Mouse (Mus musculus) kidney, postnatal 4 days (tissue): Measurements from ENCODE around the gene Clptm1.

Experiments
- DNase-seq, 2 experiments: peaks; one replicate each; pipeline ENCODE4 v3.0.0; 2021; ENCODE audit warnings: mixed read lengths in 2 of 2

Clptm1 gene

DNA sequence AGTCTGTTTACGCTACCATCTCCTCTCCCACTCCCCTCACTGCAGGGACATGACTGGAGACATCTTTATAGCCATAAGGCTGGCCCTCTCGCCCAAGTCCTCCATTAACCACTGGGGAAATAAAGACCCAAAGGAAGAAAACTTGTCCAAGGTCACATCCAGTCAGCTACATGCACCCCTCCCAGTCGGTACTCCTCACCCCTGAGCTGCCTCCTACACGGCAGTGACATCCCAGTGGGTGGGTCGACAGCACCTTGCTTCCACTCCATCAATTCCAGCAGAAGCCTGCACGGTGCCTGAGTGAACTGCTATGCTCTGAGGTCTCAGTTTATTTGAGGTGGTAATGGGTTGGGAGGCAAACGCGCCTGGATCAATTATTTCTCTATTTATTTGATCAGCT lies 893 bp downstream of the Clptm1 start:
- no peak for DNase-seq

DNA sequence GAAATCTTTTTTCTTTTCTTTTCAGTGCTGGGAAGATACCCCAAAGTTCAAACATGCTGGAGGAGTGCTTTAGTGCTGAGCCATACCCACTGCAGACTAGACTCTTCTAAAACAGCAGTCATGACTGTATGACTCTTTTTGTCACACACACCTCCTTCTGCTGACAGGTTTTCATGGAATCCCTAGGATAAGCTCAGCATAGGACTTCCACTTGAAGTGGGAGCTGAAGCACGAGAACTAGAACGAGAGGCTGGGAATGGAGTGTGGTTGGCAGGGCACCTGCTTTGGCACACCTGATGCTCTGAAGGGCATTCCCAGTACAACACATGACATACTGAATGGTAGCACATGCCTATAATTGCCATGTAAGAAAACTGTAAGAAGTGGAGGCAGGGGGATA lies 12.2 kb downstream of the Clptm1 start:
- DNase-seq: no peak

DNA sequence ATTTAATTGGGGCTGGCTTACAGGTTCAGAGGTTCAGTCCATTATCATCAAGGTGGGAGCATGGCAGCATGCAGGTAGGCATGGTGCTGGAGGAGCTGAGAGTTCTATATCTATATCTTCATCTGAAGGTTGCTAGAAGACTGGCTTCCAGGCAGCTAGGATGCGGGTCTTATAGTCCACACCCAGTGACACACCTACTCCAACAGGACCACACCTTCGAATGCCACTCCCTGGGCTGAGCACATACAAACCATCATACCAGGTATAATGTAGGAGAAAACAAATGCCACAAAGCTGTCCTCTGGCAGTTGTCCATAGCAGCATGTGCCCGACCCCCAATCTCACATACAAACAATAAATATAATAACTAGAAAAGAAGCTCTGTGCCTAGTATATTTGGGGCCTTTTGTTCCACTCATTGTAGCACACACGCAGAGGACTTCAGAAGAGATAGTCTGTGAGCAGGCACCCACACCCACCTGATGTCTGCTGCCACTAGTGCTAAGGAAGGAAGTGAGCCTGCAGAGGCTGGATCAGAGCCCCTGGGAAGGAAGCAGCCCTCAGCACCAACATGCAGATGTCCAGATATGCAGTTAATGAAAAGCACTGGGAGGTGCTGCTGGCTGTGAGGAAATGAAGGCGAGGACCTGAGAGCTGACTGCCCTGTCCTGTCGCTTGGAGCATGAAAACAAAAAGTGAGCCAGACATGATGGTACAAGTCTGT lies 13.6 kb downstream of the Clptm1 start:
- peak in 1 of 2 experiments; percentile 32 for DNase-seq

DNA sequence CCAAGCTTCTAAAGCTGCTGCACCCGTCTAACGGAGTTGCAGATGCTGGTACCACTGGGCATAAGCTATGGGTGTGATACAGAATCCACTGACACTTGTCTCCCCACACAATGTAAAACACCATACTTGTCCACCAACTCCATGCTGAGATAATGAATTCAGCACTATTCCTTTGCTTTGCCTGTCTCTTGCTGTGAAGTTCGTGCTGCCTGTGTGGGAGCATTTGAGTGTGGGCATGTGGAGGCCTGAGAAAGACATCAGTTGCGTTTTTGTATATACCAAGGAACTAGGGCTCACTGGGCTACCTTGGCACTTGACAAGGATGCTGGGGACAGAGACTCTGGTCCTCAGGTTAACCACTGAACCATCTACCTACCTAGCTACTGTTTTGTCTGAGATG lies 23.6 kb downstream of the Clptm1 start:
- no peak for DNase-seq

DNA sequence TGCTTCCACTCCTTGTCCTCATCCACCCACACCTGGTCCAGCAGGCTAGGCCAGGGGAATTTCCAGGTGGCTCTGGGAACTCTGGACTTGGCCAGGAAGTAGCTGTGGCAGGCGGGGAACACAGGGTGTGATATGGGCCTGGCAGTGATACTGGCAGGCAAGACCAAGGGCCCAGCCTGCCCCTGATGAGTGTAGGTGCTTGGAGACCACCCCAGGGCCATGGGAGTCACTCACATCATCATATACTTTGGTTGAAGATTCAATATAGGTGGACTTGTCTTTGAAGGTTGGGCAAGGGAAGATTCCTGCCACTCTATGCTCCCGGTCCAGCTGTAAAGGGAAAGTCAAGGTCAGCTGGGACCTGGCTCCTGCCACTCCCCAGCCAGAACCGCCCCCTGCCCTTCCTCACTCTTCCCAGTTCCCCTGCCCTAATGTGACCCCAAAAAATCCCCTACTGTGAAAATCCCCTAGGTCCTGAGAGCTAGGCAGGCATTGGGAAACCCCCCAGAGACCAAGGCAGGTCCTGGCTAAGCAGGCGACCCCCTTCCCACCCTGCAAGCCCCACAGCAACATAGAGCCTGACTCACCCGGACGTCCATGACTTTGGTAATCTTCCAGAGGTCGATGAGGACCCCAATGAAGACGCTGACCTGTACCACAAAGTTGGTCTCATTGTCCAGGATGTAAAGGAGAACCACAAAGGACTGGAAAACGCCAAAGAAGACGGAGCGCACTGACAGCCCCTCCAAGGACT lies 29.6 kb downstream of the Clptm1 start:
- DNase-seq: no peak

DNA sequence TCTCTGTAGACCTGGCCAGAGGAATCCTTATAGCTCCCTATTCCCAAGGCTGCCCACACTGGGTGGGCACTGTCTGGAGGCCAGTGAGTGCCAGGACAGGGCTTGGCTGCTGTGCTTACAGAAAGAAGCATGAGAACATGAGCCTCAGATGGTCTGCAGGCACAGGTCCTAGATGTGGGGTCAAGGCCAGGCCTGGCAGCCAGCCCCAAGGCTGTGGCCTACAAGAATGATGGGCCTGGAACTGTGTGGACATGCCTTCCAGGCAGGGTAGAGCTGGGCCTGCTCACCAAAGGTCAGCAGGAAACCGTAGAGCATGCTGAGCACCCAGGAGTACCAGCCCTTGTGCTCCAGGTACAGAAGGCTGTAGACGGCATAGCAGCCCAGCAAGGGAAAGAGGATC lies 30.2 kb downstream of the Clptm1 start:
- no peak for DNase-seq

DNA sequence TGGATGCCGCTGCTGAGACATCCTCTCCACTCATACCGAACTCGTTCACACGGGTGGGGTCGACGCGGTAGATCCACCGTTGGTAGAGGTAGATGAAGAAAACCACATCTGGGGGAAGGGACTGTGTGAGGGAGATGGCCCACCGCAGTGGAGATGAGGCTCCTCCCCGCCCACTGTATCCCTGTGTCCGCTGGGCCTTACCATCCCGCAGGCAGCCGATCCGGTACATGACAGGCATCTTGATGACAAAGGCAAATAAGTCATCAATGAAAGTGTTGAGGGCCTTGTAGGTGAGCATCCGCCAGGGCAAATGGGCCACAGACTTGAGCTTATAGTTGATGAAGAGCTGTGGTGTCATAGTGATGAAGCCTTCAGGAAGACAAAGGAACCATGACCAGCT lies 31.0 kb downstream of the Clptm1 start:
- DNase-seq: no peak

DNA sequence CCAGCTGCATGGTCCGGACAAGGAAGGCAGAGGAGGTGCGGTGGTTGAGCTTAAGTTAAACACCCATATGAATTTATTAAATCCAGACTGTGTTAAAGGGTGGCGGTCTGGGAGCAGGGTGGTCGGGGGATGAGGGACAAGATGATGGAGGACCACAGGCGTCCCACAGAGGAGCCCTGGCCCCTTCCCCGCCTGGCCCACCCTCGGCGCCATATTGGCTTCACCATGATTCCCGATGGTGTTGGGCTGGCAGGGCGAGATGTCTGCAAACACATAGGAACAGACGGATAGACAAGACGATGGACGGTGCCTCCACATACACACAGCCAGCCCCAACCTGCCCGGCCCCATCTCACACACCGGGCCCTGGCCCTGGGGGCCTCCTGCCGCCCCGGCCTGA lies 31.6 kb downstream of the Clptm1 start:
- DNase-seq: no peak

DNA sequence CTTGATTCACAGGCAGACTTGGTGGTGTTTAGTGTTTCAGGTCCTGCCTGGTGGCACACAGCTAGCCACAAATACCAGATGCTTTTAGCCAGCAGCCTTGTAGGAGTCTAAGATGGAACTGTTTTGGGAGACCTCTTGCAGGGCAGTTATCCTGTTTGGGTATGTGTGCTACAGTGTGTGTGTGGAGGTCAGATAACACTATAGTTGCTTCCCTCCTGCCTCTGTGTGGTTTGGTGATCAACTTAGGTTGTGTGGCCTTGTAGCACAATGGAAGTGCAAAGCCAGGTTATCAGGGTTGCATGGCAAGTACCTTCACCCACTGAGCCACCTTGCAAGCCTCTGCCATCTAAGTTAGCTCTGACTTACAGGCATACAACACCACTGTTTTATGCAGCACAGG lies 32.1 kb downstream of the Clptm1 start:
- DNase-seq: no peak

DNA sequence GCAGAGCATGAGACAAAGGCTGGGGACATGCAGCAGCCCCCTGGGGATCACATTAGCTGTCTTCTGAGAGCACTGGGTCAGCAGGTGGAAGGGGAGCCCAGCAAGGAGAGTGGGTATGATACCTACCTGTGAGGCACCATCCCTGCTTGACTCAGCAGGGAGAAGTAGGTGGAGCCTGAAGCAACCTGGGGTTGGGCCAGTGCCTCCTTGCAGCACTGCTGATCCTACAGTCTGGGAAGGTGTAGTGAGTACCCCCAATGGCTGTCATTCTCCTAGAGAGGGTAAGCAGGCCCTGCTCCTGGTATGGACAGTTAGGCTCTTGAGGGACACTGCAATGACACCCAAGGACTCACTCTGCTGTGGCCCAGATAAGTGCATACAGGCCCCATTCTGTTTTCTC lies 32.6 kb downstream of the Clptm1 start:
- DNase-seq: no peak

DNA sequence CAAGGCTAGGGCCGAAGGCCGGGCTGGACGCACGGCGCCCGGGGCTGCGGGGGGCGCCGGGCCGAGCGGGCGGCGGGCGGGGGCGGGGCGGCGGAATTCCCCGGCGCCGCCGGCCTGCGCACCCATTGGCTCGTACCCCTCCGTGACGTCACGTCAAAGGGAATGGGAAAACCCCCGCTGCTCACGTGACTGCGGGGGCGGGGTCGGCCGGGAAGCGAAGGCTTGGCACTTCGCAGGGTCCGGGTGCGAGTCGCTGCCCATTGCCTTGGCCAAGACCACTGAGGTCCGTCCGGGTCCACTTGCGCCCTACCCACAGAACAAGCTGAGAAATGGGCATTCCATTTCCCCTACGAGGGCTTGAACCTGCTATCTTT lies 35.5 kb downstream of the Clptm1 start, which contains the start of gene Relb:
Gene Relb (minus strand): TSS at position 78 of the 374 bp plus-strand sequence.
- DNase-seq: peak; percentile 95 to 97

DNA sequence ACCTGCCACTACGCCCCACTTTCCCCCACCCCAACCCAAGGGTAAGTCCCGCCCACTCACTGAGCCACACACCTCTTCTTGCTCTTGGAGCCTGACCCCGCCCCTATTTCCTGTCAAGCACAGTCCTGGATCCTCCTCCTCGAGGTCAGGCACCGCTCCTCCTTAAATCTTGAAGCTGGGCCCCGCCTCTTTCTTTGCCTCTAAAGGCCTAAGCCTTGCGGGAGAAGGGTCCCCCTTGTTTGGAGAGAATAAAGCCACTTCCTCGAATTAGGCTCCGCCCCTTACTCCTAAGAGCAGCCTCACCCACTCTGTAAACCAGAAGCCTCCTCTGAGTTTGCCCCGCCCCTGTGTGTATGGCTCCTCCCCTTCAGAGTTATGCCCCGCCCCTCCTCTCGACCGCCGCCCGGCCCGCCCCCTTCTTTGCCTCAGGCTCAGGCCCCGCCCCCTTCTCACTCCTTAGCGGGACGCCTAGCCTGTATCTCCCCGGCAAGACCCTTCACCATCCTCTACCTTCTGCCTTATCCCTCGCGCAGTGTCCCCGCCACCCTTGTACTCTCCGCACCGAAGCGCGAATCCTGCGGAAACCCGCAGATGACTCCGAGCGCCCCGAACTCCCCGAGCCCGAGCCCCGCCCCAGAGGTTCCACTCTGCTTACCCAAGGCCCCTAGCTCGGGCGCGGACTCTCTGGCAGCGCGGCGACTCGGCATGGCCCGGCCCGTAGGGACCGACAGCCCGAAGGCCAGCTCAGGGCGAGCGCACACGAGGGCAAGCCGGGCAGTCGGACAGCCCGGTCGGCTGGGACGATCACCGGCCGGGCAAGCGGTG lies 36.1 kb downstream of the Clptm1 start:
- DNase-seq: peak; percentile 98

DNA sequence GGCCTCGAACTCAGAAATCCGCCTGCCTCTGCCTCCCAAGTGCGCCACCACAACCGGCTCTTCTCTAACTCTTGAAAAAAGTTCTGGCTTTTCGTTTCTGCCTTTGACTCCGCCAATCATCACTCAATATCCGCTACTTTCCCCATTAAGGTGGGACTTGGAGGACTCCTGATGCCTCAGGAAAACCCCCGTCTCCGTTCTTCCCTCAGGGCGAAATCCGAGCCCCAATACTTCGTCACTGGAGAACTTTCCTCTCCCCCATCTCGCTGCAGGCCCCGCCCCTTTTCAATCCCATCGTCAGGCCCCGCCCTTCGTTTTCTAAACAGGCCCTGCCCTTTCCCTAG lies 36.7 kb downstream of the Clptm1 start:
- DNase-seq: no peak

DNA sequence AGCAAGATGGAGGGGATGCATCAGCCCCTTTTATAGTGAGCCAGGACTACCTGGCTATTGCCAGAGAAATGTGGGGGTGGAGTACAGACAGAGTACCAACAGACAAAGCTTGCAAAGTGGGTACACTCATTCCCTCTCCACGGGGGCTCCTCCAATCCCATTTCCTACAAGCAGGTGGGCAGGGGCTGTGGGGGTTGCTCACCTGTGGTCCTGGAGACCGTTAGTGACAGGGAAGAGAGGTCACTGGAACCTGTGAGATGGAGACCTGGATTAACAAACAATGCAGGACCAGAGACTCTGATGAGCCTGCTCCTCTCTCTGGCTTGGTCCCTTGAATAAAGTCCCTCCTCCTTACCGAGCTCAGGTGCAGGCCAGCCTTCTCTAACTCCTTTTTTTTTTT lies 37.1 kb downstream of the Clptm1 start:
- no peak for DNase-seq

DNA sequence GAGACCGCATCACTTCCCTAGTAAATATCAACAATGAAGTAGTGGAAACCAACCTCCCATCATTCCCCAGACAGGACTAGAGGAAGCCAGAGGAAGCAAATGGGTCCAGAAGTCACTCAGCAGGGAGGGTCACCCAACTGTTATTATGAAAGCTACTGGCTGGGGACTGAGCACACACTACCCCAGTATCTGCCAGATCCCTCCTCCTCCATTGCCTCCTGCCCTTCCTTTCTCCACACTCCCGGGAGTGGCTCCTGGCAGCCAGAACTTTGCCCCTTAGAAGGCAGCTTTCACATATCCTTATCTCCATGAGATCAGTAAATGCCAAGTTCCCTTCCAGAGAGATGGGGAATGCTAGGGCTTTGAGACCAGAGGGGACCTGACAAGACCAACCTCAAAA lies 41.4 kb downstream of the Clptm1 start:
- no peak for DNase-seq

DNA sequence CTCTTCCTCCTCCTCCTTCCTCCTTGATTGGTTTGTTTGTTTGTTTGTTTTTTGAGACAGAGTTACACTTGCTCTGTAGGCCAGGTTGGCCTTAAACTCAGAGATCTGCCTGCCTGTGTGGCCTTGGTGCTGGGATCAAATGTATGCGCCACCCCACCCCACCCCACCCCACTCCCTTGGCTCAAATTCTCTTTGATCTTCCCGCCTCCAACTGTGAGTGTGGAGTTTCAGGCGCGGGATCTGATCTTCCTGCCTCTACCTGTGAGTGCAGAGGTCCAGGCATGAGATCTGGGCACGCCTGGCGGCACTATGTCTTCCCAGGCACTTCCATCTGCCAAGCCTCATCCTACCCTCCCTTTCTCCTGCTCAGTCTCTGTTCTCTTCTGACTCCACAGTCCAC lies 42.6 kb downstream of the Clptm1 start:
- DNase-seq: no peak

DNA sequence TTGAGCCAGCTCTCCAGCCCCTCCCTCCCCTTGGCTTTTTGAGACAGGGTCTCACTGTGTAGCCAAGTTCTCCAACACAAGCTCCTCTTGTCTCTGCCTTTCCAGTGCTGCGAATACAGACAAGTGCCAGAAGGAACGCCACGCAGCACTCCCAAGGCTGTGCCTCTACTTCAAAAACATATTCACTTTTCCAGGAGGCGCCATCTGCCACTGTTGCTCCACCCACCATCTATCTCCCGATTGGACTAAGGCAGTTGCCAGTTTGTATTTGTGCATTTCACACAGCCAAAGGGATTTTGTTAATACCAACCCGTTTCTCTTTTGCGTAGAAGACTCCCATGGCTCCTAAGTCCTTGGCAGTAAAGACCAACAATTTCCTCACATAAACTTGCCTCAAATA lies 44.0 kb downstream of the Clptm1 start:
- no peak for DNase-seq

DNA sequence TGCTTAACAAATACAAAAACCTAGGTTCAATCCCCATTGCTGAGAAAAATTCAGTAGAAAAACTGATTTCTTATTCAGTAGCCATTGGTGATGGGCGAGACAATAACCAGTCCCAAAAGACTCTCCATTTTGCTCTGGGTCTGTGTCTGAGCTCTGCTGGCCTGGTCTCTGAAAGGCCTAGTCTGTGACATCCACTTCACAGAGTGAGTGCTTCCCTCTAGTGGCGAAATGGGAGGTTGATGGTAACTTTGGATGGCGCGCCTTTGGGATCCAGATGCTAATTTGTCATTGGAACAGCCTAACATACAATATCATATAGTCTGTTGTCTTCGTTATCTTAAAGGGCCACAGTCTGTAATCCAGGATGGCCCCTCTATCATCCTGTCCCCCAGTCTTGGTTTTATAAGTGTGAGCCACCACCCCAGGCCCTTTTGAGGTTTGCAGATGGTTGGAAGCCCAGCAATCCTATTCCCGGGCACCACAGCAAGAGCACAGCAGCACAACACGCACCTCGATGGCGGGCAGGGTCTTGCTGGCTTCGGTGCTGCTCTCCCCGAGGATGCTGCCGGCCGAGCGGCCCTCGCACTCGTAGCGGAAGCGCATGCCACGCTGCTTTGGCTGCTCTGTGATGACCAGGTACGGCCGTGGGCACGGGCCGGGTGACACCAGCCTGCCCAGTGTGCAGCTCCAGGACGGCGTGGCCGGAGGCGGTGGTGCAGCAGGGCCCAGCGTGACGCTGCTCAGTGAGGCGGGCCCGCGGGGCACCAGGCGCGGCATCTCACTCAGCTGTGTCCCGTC lies 45.6 kb downstream of the Clptm1 start:
- DNase-seq: peak; percentile 80 to 88

DNA sequence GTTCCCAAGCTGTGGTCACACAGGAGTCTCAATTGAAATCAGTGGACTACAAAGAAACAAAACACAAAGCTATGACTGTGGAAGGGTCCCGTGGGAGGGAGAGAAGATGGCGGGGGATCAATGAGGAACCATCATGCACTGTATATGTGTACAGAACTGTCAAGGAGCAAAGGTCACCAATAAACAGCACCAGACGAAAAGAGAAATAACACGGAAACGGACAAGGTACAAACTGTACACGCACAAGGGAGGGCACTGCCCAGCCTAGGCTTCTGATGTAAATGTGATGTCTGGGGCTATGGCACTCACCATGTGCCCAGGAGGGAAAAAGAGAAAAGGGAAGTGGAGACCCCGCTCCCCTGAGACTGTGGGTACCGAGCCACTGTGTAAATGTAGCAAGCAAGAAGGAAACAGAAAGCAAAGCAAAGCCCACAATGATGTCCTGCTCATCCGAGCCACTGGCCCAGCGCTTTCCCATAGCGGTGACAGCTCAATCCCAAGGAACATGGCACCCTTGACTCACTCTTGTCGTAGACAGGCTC lies 49.7 kb downstream of the Clptm1 start:
- no peak for DNase-seq

DNA sequence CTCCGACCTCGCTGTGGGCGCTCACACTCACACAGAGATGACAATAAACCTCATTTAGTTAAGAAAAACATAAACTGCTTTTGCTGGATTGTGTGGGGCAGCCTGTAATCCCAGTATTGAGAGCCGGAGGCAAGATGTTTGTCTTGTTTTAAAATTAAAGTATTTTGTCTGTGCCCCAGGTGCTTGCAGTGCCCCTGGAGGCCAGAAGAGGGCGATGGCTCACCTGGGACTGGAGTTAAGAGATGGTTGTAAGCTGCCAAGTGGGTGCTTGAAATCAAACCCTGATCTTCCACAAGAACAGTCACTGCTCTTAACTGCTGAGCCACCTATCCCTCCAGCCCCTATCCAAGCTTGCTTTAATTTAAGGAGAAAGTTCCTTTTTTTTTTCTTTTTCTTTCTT lies 53.9 kb downstream of the Clptm1 start:
- DNase-seq: no peak

DNA sequence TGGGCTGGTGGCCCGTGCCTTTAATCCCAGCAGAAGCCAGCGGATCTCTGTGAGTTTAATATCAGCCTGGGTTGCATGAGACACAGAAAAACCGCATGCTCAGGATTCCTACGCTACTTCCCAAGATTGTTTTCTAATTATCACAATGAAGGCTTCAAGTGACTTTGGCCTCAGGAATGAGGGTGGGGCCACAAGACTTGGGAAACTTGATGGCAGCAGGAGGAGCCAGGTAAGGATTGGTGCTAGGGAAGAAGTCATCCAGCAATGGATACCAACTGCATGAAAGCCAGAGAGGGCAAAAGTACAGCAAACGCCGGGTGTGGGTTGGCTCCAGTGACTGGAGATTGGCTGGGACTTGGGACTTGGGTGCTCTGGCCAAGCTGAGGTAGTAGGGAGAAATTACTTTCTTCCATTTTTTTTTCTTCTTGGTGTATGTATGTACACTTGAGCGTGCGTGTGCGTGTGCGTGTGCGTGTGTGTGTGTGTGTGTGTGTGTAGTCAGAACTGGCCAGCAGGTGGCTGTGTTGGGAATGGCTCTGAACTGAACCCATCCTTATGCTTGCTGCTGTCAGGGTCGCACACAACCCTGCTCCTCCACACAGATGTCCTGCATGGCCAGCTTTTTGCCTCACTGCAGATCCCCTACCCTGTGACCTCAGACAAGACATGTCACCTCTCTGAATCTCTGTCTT lies 55.0 kb downstream of the Clptm1 start:
- DNase-seq: peak in 1 of 2 experiments; percentile 17

DNA sequence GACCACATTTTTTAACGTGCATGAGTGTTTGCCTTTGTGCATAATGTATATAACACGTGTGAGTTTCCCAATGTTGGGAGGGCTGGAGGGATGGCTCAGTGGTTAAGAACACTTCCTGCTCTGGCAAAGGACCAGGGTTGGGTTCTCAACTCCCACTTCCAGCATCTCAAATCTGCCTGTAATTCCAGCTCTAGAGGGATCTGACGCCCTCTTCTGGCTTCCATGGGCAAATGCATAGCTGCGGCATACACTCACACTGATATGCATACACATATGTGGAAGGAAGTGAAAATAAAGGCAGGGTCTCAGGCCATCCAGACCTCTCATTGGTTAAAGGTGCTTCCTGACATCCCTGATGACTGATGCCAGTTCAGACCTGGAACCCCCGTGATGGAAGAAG lies 57.5 kb downstream of the Clptm1 start:
- DNase-seq: no peak
